Mouse (Mus musculus): ENCODE results near the gene Fam160a2. TPM values are rescaled to one million over a fixed set of nuclear protein-coding genes. Genes with fewer than 3 reads are reported as not detected.
"Not testable (repeated sequence)": the region's sequence is repeated elsewhere in the genome, so short reads cannot be mapped to it uniquely, and the experiment has no call there.

The Fam160a2 gene
- polyA plus RNA-seq, 1 experiment from 2014 or later, result 30.6 TPM

DNA sequence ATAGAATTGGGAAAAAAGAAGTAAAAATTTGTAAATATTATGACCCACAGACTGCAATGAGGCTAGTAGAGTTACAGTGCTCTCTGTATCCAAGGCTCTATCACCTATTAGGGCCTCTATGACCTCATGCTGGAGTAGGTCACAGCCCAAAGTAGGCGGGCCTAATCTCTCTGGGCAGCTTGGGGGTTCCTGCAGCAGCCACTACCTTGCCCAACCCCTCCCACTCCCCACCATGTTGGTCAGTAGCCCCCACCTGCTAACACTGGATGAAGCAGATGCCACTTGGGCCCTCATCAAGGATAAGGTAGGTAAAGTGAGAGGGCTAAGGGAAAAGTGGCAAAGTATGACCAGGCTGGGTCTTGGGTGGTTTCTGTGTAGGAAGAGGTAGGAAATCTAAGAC, 25.0 kb downstream of the Fam160a2 start, which contains the start of gene Gm5901:
Gene Gm5901 (plus strand): TSS at position 173 of the 400 bp plus-strand sequence.
- Histone ChIP-seq H3K9ac (ENCODE audit: low read depth, low read length) (no peak within 1 kb of the TSS), H3K4me1 (ENCODE audit: control insufficient read depth, insufficient read depth, low read length) (peaks cover 3% of the 10 kb centered on the region; the same call in 1 of the 2 replicates), H3K4me3 (ENCODE audit: low read depth, low read length) (no peak within 1 kb of the TSS), H3K9me3 (replicated peaks; ENCODE audit: control insufficient read depth, low read length) (no peaks in the 10 kb centered on the region), H3K36me3 (ENCODE audit: control insufficient read depth, insufficient read depth, low read length) (peaks cover 12% of the 10 kb centered on the region; the same call in 1 of the 2 replicates), H3K4me2 (no peak within 1 kb of the TSS), H3K27ac (ENCODE audit: low read depth, low read length) (no peak within 1 kb of the TSS), H3K27me3 (ENCODE audit: control insufficient read depth, insufficient read depth, low read length) (no peaks in the 10 kb centered on the region)
- no peak for ATAC-seq (replicated peaks; ENCODE audit: insufficient number of reproducible peaks, low FRiP score, low TSS enrichment)
- WGBS (ENCODE audit: insufficient replicate concordance), result 81% methylated on average over 1 of the region's 1 CpGs

DNA sequence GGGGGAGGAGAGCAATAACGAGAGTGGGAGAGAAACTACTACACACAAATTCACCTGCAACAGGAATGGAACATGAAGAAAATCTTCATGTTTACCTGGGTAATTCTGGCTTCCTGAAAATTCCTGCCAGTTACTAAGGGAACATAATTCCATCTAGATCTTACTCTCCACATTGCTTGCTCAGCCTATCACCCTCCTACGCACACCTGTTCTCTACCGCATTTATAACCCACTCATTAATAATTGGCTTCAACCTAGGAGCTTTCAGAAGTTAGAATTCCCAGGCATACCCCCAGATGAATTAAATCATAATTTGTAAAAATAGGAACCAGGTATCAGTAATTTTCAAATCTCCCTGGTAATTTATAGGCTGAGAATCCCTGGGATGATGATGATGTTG, 25.9 kb downstream of the Fam160a2 start:
- ATAC-seq (replicated peaks; ENCODE audit: insufficient number of reproducible peaks, low FRiP score, low TSS enrichment), result no peak
- H3K36me3 ChIP-seq (ENCODE audit: control insufficient read depth, insufficient read depth, low read length), result peaks cover 8% of the 10 kb centered on the region; the same call in 1 of the 2 replicates
- 90% methylated on average over 3 of the region's 3 CpGs for WGBS (ENCODE audit: insufficient replicate concordance)
- no peaks in the 10 kb centered on the region for H3K9me3 ChIP-seq (replicated peaks; ENCODE audit: control insufficient read depth, low read length)
- H3K9ac ChIP-seq (ENCODE audit: low read depth, low read length), result no peak overlapping the region
- H3K4me2 ChIP-seq, result no peak overlapping the region
- no peak overlapping the region for H3K4me3 ChIP-seq (ENCODE audit: low read depth, low read length)
- no peaks in the 10 kb centered on the region for H3K27me3 ChIP-seq (ENCODE audit: control insufficient read depth, insufficient read depth, low read length)
- H3K27ac ChIP-seq (ENCODE audit: low read depth, low read length), result peak overlapping the region; percentile 62; the same call in 1 of the 2 replicates
- peaks cover 3% of the 10 kb centered on the region; the same call in 1 of the 2 replicates for H3K4me1 ChIP-seq (ENCODE audit: control insufficient read depth, insufficient read depth, low read length)

DNA sequence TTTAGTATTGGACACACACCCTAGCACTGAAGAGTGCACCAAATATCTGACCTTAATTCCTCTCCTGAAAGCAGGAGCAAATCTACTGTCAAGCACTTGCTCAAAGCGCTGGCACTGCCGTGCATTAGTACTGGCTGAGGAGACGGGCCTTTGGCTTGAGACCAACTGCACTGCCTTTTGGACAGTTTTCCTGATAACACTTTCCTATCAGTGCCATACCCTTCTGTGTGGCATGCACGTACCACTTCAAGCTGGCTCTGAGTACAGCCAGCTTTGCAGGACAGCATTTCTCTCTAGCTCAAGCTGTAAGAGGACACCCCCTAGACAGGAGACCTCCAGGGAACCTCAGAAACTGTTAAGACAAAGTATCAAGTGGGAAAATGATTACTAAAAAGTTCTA, 26.3 kb downstream of the Fam160a2 start:
- Histone ChIP-seq H3K4me2 (no peak overlapping the region), H3K9me3 (replicated peaks; ENCODE audit: control insufficient read depth, low read length) (no peaks in the 10 kb centered on the region), H3K4me1 (ENCODE audit: control insufficient read depth, insufficient read depth, low read length) (peaks cover 3% of the 10 kb centered on the region; the same call in 1 of the 2 replicates), H3K9ac (ENCODE audit: low read depth, low read length) (no peak overlapping the region), H3K27ac (ENCODE audit: low read depth, low read length) (peak overlapping the region; percentile 62), H3K36me3 (ENCODE audit: control insufficient read depth, insufficient read depth, low read length) (peaks cover 5% of the 10 kb centered on the region; the same call in 1 of the 2 replicates), H3K27me3 (ENCODE audit: control insufficient read depth, insufficient read depth, low read length) (no peaks in the 10 kb centered on the region), H3K4me3 (ENCODE audit: low read depth, low read length) (no peak overlapping the region)
- ATAC-seq (replicated peaks; ENCODE audit: insufficient number of reproducible peaks, low FRiP score, low TSS enrichment), result peak; percentile 55; the same call in 1 of the 2 replicates
- 46% methylated on average over 4 of the region's 4 CpGs for WGBS (ENCODE audit: insufficient replicate concordance)

DNA sequence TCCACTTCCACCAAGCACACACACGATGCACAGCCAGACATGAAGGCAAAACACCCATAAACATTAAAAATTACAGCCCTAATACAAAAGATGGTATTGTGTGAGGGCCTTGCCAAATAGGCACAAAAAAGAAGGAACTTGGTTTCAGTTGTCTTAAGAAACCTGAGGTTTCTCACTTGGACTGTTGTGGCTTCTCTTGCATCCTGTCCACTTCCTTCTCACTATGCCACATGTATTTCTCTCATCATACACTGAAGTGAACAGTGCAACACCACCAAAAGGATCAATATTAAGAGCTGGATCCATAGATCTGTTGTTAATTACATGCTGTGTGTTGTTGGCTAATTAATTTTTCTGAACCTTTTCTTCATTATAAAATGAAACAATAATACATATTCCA, 26.9 kb downstream of the Fam160a2 start:
- H3K27me3 ChIP-seq (ENCODE audit: control insufficient read depth, insufficient read depth, low read length), result no peaks in the 10 kb centered on the region
- no peak overlapping the region for H3K27ac ChIP-seq (ENCODE audit: low read depth, low read length)

GRCm38 (mm10) chr7:105368521-105368920, 31.3 kb downstream of the Fam160a2 start:
- ATAC-seq (replicated peaks; ENCODE audit: insufficient number of reproducible peaks, low FRiP score, low TSS enrichment), result no peak
- no peak overlapping the region for H3K4me2 ChIP-seq
- H3K4me3 ChIP-seq (ENCODE audit: low read depth, low read length), result no peak overlapping the region
- H3K9me3 ChIP-seq (replicated peaks; ENCODE audit: control insufficient read depth, low read length), result no peaks in the 10 kb centered on the region
- H3K36me3 ChIP-seq (ENCODE audit: control insufficient read depth, insufficient read depth, low read length), result no peaks in the 10 kb centered on the region
- H3K27me3 ChIP-seq (ENCODE audit: control insufficient read depth, insufficient read depth, low read length), result no peaks in the 10 kb centered on the region
- no peak overlapping the region for H3K27ac ChIP-seq (ENCODE audit: low read depth, low read length)
- H3K9ac ChIP-seq (ENCODE audit: low read depth, low read length), result no peak overlapping the region
- peaks cover under 1% of the 10 kb centered on the region; the same call in 1 of the 2 replicates for H3K4me1 ChIP-seq (ENCODE audit: control insufficient read depth, insufficient read depth, low read length)
- WGBS (ENCODE audit: insufficient replicate concordance), result 81% methylated on average over 4 of the region's 4 CpGs

More for the DNA sequence above, 26.9 kb downstream of the Fam160a2 start:
- Histone ChIP-seq H3K4me1 (ENCODE audit: control insufficient read depth, insufficient read depth, low read length) (peaks cover 3% of the 10 kb centered on the region; the same call in 1 of the 2 replicates), H3K4me2 (no peak overlapping the region), H3K9ac (ENCODE audit: low read depth, low read length) (no peak overlapping the region), H3K36me3 (ENCODE audit: control insufficient read depth, insufficient read depth, low read length) (peaks cover 2% of the 10 kb centered on the region; the same call in 1 of the 2 replicates), H3K9me3 (replicated peaks; ENCODE audit: control insufficient read depth, low read length) (no peaks in the 10 kb centered on the region), H3K4me3 (ENCODE audit: low read depth, low read length) (no peak overlapping the region)
- 89% methylated on average over 1 of the region's 1 CpGs for WGBS (ENCODE audit: insufficient replicate concordance)
- ATAC-seq (replicated peaks; ENCODE audit: insufficient number of reproducible peaks, low FRiP score, low TSS enrichment), result no peak

DNA sequence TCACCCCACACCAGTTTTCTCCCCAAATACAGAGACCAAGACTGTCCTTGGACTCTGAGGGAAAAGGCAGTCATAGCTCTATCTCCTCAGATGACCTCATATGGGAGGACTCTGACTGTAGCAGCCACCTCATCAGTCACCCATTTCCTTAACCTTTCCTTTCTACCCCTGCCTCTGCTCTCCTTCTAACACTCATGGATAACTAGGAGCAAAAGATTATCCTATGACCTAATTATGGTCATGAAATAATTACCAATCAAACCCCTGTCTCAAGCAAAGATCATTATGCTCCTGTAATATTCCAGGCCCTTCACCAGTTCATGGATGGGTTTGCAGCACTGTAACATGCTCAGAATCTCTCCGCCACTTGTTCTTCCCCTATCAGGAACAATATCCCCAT, 31.9 kb downstream of the Fam160a2 start, which contains the start of gene Olfr692:
Gene Olfr692 (plus strand): TSS at position 301 of the 400 bp plus-strand sequence.
- H3K27me3 ChIP-seq (ENCODE audit: control insufficient read depth, insufficient read depth, low read length), result no peaks in the 10 kb centered on the region
- H3K4me1 ChIP-seq (ENCODE audit: control insufficient read depth, insufficient read depth, low read length), result no peaks in the 10 kb centered on the region
- 88% methylated on average over 1 of the region's 1 CpGs for WGBS (ENCODE audit: insufficient replicate concordance)
- H3K36me3 ChIP-seq (ENCODE audit: control insufficient read depth, insufficient read depth, low read length), result no peaks in the 10 kb centered on the region
- H3K27ac ChIP-seq (ENCODE audit: low read depth, low read length), result no peak within 1 kb of the TSS
- H3K9me3 ChIP-seq (replicated peaks; ENCODE audit: control insufficient read depth, low read length), result no peaks in the 10 kb centered on the region
- H3K4me2 ChIP-seq, result no peak within 1 kb of the TSS
- no peak within 1 kb of the TSS for H3K4me3 ChIP-seq (ENCODE audit: low read depth, low read length)
- H3K9ac ChIP-seq (ENCODE audit: low read depth, low read length), result no peak within 1 kb of the TSS
- ATAC-seq (replicated peaks; ENCODE audit: insufficient number of reproducible peaks, low FRiP score, low TSS enrichment), result no peak

- 78% methylated on average over 5 of the region's 5 CpGs for WGBS (ENCODE audit: insufficient replicate concordance)
- no peak for ATAC-seq (replicated peaks; ENCODE audit: insufficient number of reproducible peaks, low FRiP score, low TSS enrichment)
- Histone ChIP-seq H3K36me3 (ENCODE audit: control insufficient read depth, insufficient read depth, low read length) (no peaks in the 10 kb centered on the region), H3K27me3 (ENCODE audit: control insufficient read depth, insufficient read depth, low read length) (no peaks in the 10 kb centered on the region), H3K4me1 (ENCODE audit: control insufficient read depth, insufficient read depth, low read length) (no peaks in the 10 kb centered on the region), H3K27ac (ENCODE audit: low read depth, low read length) (no peak overlapping the region), H3K4me3 (ENCODE audit: low read depth, low read length) (no peak overlapping the region), H3K4me2 (no peak overlapping the region), H3K9me3 (replicated peaks; ENCODE audit: control insufficient read depth, low read length) (no peaks in the 10 kb centered on the region), H3K9ac (ENCODE audit: low read depth, low read length) (no peak overlapping the region)
Measured at GRCm38 (mm10) chr7:105367268-105367667, 32.6 kb downstream of the Fam160a2 start.

GRCm38 (mm10) chr7:105361713-105362112, 38.1 kb downstream of the Fam160a2 start:
- Histone ChIP-seq H3K4me2 (no peak overlapping the region), H3K4me1 (ENCODE audit: control insufficient read depth, insufficient read depth, low read length) (no peaks in the 10 kb centered on the region), H3K4me3 (ENCODE audit: low read depth, low read length) (no peak overlapping the region), H3K9ac (ENCODE audit: low read depth, low read length) (no peak overlapping the region), H3K27ac (ENCODE audit: low read depth, low read length) (no peak overlapping the region), H3K27me3 (ENCODE audit: control insufficient read depth, insufficient read depth, low read length) (no peaks in the 10 kb centered on the region), H3K36me3 (ENCODE audit: control insufficient read depth, insufficient read depth, low read length) (no peaks in the 10 kb centered on the region), H3K9me3 (replicated peaks; ENCODE audit: control insufficient read depth, low read length) (no peaks in the 10 kb centered on the region)
- no peak for ATAC-seq (replicated peaks; ENCODE audit: insufficient number of reproducible peaks, low FRiP score, low TSS enrichment)
- WGBS (ENCODE audit: insufficient replicate concordance), result 75% methylated on average over 2 of the region's 2 CpGs

DNA sequence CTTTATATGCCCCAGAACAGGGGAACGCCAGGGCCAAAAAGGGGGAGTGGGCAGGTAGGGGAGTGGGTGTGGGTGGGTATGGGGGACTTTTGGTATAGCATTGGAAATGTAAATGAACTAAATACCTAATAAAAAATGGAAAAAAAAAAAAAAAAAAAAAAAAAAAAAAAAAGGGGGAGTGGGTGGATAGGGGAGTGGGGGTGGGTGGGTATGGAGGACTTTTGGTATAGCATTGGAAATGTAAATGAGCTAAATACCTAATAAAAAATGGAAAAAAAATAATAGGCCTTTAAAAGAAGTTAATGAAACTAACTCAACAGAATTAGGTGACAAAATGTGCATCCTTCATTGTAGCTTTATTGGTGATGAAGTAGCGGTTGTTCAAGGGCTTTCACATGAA, 43.4 kb downstream of the Fam160a2 start:
- not testable (repeated sequence) for H3K4me1 ChIP-seq (ENCODE audit: control insufficient read depth, insufficient read depth, low read length); H3K9ac ChIP-seq (ENCODE audit: low read depth, low read length); H3K27me3 ChIP-seq (ENCODE audit: control insufficient read depth, insufficient read depth, low read length); H3K4me3 ChIP-seq (ENCODE audit: low read depth, low read length); H3K4me2 ChIP-seq; H3K36me3 ChIP-seq (ENCODE audit: control insufficient read depth, insufficient read depth, low read length); H3K27ac ChIP-seq (ENCODE audit: low read depth, low read length); H3K9me3 ChIP-seq (replicated peaks; ENCODE audit: control insufficient read depth, low read length)
- WGBS (ENCODE audit: insufficient replicate concordance), result 93% methylated on average over 1 of the region's 2 CpGs
- ATAC-seq (replicated peaks; ENCODE audit: insufficient number of reproducible peaks, low FRiP score, low TSS enrichment), result peak; percentile 77; the same call in 1 of the 2 replicates
